Mouse (Mus musculus) liver, embryonic 18 days (tissue): ENCODE data around the gene Clgn. TPM values are rescaled to one million over a fixed set of nuclear protein-coding genes. Genes with fewer than 3 reads are reported as not detected.

ENCODE experiments used
- polyA plus RNA-seq: library from polyadenylated mRNA; depleted of rRNA; stranded (reverse); fragments of >200 nt; gene quantifications from 2 replicates; pipeline ENCODE4 v1.2.3, GENCODE M21; 2012; rRNA removed

The Clgn gene
- 0.07 and 0.08 TPM in 2 replicates for polyA plus RNA-seq

DNA sequence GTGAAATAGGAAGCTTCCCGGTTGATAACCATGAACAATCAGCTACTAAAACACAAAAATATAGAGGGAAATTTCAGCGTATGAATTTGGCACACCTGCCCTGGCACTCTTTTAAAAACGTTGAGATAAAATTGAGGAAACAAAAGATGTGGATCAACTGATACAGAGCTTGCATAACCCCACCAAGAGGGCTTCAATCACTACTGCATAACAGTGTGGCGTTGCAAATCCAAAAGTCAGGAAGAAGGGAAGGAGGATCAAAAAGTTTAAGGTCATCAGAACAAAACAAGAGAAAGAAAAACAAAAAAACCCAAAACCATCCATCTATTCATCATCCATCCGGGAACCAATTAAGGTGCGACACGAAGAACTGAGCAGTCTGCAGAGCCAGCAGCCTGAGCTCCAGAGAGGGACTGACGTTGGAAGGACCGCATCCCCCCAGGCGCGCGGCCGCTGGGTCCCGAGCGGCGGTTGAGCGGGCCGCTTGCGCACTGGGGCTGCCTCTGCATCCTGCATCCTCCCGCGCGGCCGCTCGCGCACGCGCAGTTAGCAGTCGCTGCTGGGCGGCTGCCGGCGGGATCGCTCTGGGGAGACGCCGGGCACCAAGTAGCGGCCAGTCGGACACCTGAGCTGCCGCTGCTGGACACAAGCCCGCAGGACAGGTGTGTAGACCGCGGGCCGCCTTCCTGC lies at the start of gene Clgn:
Clgn (plus strand) TSS at position 552 of the 690 bp plus-strand sequence.

DNA sequence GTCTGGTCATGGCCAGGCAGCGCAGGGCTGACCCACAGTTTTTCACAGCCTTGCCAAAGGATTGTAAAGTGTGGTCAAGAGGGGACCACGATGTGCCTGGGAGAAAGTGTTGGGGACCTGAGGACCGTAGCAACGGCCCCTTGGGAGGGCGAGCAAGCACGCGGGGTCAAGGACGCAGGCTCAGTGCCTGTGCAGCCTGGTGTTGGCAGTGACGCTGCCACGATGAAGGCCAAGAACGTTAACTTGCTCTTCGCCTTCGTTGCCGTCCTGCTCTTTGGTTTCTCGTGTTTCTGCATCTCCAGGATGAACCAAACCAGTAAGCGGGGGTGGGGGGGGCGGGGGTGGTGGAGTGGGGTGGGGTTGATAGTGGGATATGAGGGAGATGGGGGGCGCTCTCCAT lies 41.4 kb upstream of the Clgn start, which contains the start of gene Mgat4d:
Mgat4d (plus strand) TSS at position 209 of the 400 bp plus-strand sequence.

DNA sequence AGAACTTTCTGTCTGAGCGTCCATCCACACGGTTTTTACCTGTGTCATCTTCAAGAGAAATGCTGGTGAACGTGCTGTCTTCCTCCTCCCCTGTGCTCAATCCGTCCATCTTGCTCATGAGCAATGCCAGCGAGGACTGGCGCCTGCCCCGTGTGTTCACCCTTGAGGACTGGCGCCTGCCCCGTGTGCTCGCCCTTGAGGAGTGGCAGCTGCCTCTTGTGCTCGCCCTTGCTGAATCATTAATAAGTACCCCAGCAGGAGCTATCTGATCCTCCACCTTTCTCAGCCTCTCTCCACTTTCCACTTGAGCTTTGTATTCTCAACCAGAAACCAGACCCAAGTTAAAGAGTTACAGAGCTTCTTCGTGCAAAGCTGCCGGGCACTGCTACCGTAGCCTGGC lies 68.6 kb downstream of the Clgn start, which contains the start of gene Scoc:
Scoc (minus strand) TSS at position 170 of the 400 bp plus-strand sequence.

Other genes starting within 250 kb of the Clgn start
- gene Tbc1d9, start 224.5 kb upstream of the Clgn start, polyA plus RNA-seq: 1.2 and 1.4 TPM in 2 replicates
- 0.07 and 0.21 TPM in 2 replicates for gene Gm10645, start 223.7 kb upstream of the Clgn start, polyA plus RNA-seq
- gene Ucp1, start 99.5 kb upstream of the Clgn start, polyA plus RNA-seq: 0.02 TPM in 1 of 2 replicates, not detected in the other
- 3.1 TPM in 2 replicates for gene Elmod2, start 57.4 kb upstream of the Clgn start, polyA plus RNA-seq
- not detected in 2 replicates for gene Mgat4d, start 41.4 kb upstream of the Clgn start, polyA plus RNA-seq
- gene Scoc, start 68.5 kb downstream of the Clgn start, polyA plus RNA-seq: 21.6 and 23.0 TPM in 2 replicates
- not detected in 2 replicates for gene Olfr370, start 145.9 kb downstream of the Clgn start, polyA plus RNA-seq
- 193 and 194 TPM in 2 replicates for gene Ndufb7, start 176.8 kb downstream of the Clgn start, polyA plus RNA-seq
- 231 and 255 TPM in 2 replicates for gene Tecr, start 218.1 kb downstream of the Clgn start, polyA plus RNA-seq
- gene Dnajb1, start 218.3 kb downstream of the Clgn start, polyA plus RNA-seq: 20.0 and 25.8 TPM in 2 replicates